Mouse (Mus musculus): ENCODE data around the gene Olfr381.
"Not testable (repeated sequence)": the region's sequence is repeated elsewhere in the genome, so short reads cannot be mapped to it uniquely, and the experiment has no call there.

The Olfr381 gene

GRCm38 (mm10) chr11:73491503-73491902 lies at the start of gene Olfr381:
Gene Olfr381, minus strand, starts transcription at chr11:73491603.
- DNase-seq (ENCODE audit: low spot score), result no peak

DNA sequence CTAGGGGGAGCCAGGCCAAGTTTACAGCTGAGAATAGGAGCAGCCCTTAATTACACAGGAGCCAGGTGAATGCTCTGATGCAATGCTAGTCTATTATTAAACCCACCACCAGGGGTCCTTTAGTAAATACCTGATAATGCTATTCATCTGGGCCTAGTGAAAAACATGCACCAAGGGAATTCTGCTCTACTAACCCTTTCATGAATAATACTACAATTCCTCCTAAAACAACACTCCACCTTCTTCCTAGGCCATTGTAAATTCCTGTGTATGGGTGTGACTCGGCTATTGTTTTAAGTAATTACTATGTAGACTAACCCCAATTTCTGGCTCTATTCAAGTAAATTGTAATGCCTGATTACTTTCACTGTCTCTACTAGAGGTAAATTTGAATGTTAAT lies 37.6 kb upstream of the Olfr381 start:
- DNase-seq (ENCODE audit: low spot score), result not testable (repeated sequence)

- no peak for DNase-seq (ENCODE audit: low spot score)
Measured at GRCm38 (mm10) chr11:73517097-73517496, 25.7 kb upstream of the Olfr381 start, which contains the start of gene Olfr382. Gene Olfr382, minus strand, starts transcription at chr11:73517197.

- no peak for DNase-seq (ENCODE audit: low spot score)
Measured at GRCm38 (mm10) chr11:73457408-73457807, 34.0 kb downstream of the Olfr381 start, which contains the start of gene Olfr380. Gene Olfr380, minus strand, starts transcription at chr11:73457508.

Data from ovary, postnatal 36 days (tissue).